Mouse (Mus musculus) intestine, embryonic 14.5 days (tissue): Measurements from ENCODE around the gene Vil1. TPM values are rescaled to one million over a fixed set of nuclear protein-coding genes. Genes with fewer than 3 reads are reported as not detected.

Source experiments
- ATAC-seq: fragments of 200-750 bp; cut with Nextera tagmentation; replicated peaks from 2 replicates; pipeline ENCODE4 v1.8.0; 2017; ENCODE audit warnings: low read depth, moderate number of reproducible peaks, moderate TSS enrichment, moderate library complexity; ENCODE audit not compliant: low FRiP score, low TSS enrichment
- DNase-seq: peaks from one replicate; pipeline ENCODE4 v3.0.0-alpha.2; 2018; ENCODE audit warnings: low spot score
- H3K27ac ChIP-seq: fragments of 300-500 bp; sonication (generic); 2 replicates; pipeline ENCODE4 v1.5.1; 2014; ENCODE audit warnings: low read depth, mild to moderate bottlenecking, control low read depth
- H3K27me3 ChIP-seq: fragments of 300-500 bp; sonication (generic); replicated peaks from 2 replicates; pipeline ENCODE4 v1.6.1; 2014; ENCODE audit warnings: low read length, control low read depth; ENCODE audit not compliant: control insufficient read depth, insufficient read depth
- H3K36me3 ChIP-seq: fragments of 300-500 bp; sonication (generic); 2 replicates; pipeline ENCODE4 v1.6.1; 2014; ENCODE audit warnings: low read length, control low read depth; ENCODE audit not compliant: control insufficient read depth, insufficient read depth
- H3K4me1 ChIP-seq: fragments of 300-500 bp; sonication (generic); replicated peaks from 2 replicates; pipeline ENCODE4 v1.6.1; 2014; ENCODE audit warnings: low read length, control low read depth, mixed read lengths; ENCODE audit not compliant: control insufficient read depth, insufficient read depth
- H3K4me2 ChIP-seq: fragments of 300-500 bp; sonication (generic); 2 replicates; pipeline ENCODE4 v1.6.1; 2014; ENCODE audit warnings: low read length
- H3K4me3 ChIP-seq: fragments of 300-500 bp; sonication (generic); 2 replicates; pipeline ENCODE4 v1.5.1; 2014; ENCODE audit warnings: low read depth, low read length, control low read depth, mixed read lengths
- H3K9ac ChIP-seq: fragments of 300-500 bp; sonication (generic); 2 replicates; pipeline ENCODE4 v1.6.1; 2014; ENCODE audit warnings: mild to moderate bottlenecking, low read length
- H3K9me3 ChIP-seq: fragments of 300-500 bp; sonication (generic); 2 replicates; pipeline ENCODE4 v1.6.1; 2016; ENCODE audit warnings: low read length, control low read depth; ENCODE audit not compliant: control insufficient read depth
- WGBS: fragments of 180-500 bp; shearing (Covaris S2); extraction: QIAGEN DNeasy Blood & Tissue Kit; methylation state at CpG from one replicate; pipeline ENCODE4 v1.1.7; 2014; 5-methylcytosine and 5-hydroxymethylcytosine counted together
- polyA plus RNA-seq: library from polyadenylated mRNA; unstranded; fragments of >200 nt; fragmentation: Nextera tagmentation; extraction: Ambion mirVana; gene quantifications from 2 replicates; pipeline ENCODE4 v1.2.1, GENCODE M21; 2014

Vil1 gene
- polyA plus RNA-seq, 1 experiment from 2014 or later: 64.7 TPM

- ATAC-seq (no peak), DNase-seq (peak; percentile 82)
- Histone ChIP-seq H3K4me3 (peak overlapping the region; percentile 85), H3K9me3 (no peaks in the 10 kb centered on the region), H3K4me2 (peak overlapping the region; percentile 97), H3K9ac (peak overlapping the region; percentile 99), H3K27ac (peak overlapping the region; percentile 99), H3K36me3 (peaks cover 22% of the 10 kb centered on the region), H3K27me3 (no peaks in the 10 kb centered on the region), H3K4me1 (peaks cover 27% of the 10 kb centered on the region)
- 6% methylated on average over 21 of the region's 21 CpGs for WGBS
Observed at GRCm38 (mm10) chr1:74390287-74390906, 18.8 kb upstream of the Vil1 start.

DNA sequence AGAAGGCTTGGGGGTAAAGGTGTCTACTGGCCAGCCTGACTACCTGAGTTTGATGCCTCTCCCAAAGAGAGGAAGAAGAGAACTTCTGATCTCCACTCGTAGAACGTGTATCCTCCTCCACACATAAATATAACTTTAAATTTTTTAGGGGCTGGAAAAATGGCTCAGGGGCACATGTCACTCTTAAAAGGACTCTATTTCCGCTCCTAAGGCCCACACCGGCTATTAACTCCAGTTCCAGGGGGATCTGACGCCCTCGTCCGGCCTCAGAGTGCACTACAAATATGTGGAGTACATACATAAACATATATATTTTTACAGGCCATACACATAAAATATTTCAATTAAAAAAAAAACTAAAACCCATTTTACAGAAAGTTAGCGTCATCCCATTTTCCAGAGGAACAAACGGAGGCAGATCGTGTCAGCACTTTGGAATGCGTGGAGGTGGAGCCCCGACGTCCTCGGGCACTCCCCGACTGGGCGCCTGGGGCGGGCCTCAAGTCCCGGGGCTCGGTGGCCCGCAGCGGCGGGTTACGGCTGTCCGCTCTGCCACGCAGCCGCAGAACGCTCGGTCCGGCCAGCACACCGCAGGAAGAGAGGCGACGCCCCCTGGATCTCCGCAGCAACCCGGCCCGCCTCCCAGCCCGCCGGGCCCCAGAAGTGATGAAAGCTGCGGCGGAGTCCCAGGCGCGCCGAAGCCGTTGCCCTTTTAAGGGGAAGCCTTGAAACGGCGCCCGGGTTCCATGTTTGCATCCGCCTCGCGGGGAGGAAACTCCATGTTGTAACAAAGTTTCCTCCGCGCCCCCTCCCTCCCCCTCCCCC, 18.0 kb upstream of the Vil1 start, which contains the start of gene Ctdsp1:
Gene Ctdsp1, plus strand, starts transcription at position 586 of the 825 bp plus-strand sequence.
- Histone ChIP-seq H3K27me3 (no peaks in the 10 kb centered on the region), H3K9me3 (no peaks in the 10 kb centered on the region), H3K9ac (peak within 1 kb of the TSS; percentile 99), H3K36me3 (peaks cover 22% of the 10 kb centered on the region), H3K27ac (peak within 1 kb of the TSS; percentile 99), H3K4me2 (peak within 1 kb of the TSS; percentile 97), H3K4me1 (peaks cover 27% of the 10 kb centered on the region), H3K4me3 (peak within 1 kb of the TSS; percentile 85)
- peak; percentile 72 for ATAC-seq
- peak; percentile 96 for DNase-seq
- 4% methylated on average over 50 of the region's 51 CpGs for WGBS

- ATAC-seq: peak; percentile 38
- DNase-seq: peak; percentile 83
- peak overlapping the region; percentile 85 for H3K4me3 ChIP-seq
- peaks cover 22% of the 10 kb centered on the region for H3K36me3 ChIP-seq
- H3K9me3 ChIP-seq: no peaks in the 10 kb centered on the region
- H3K4me2 ChIP-seq: peak overlapping the region; percentile 97
- peak overlapping the region; percentile 99 for H3K9ac ChIP-seq
- peaks cover 27% of the 10 kb centered on the region for H3K4me1 ChIP-seq
- 1% methylated on average over 44 of the region's 63 CpGs for WGBS
- no peaks in the 10 kb centered on the region for H3K27me3 ChIP-seq
- peak overlapping the region; percentile 99 for H3K27ac ChIP-seq
Observed at GRCm38 (mm10) chr1:74391844-74392441, 17.2 kb upstream of the Vil1 start.

- 1% methylated on average over 16 of the region's 16 CpGs for WGBS
- Histone ChIP-seq H3K4me1 (peaks cover 24% of the 10 kb centered on the region), H3K9me3 (no peaks in the 10 kb centered on the region), H3K4me2 (peak overlapping the region; percentile 97), H3K9ac (peak overlapping the region; percentile 99), H3K27me3 (no peaks in the 10 kb centered on the region), H3K4me3 (peak overlapping the region; percentile 85), H3K27ac (peak overlapping the region; percentile 99), H3K36me3 (peaks cover 22% of the 10 kb centered on the region)
- DNase-seq (no peak), ATAC-seq (peak; percentile 22)
Observed at GRCm38 (mm10) chr1:74392446-74392994, 16.7 kb upstream of the Vil1 start.

GRCm38 (mm10) chr1:74393010-74393409, 16.2 kb upstream of the Vil1 start:
- no peak for DNase-seq
- Histone ChIP-seq H3K27ac (peak overlapping the region; percentile 99; the same call in 1 of the 2 replicates), H3K27me3 (no peaks in the 10 kb centered on the region), H3K36me3 (peaks cover 22% of the 10 kb centered on the region), H3K9me3 (no peaks in the 10 kb centered on the region), H3K4me2 (peak overlapping the region; percentile 97), H3K9ac (peak overlapping the region; percentile 99), H3K4me1 (peaks cover 27% of the 10 kb centered on the region), H3K4me3 (peak overlapping the region; percentile 85)
- WGBS: 39% methylated on average over 7 of the region's 7 CpGs
- ATAC-seq: no peak

DNA sequence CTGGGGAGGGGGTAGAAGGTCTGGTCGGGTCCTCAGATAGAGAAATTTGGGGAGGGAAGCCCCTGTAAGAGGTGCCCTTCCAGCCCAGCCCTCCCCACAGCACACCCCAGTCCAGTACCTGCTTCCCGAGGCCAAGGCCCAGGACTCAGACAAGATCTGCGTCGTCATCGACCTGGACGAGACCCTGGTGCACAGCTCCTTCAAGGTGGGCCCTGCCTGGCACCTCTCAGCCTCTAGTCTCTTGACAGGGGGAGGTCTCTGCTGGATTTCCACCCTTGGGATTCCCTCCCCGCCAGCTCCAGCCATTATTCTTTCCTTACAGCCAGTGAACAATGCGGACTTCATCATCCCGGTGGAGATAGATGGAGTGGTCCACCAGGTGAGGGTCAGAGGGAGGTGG, 15.5 kb upstream of the Vil1 start:
- WGBS: 80% methylated on average over 9 of the region's 9 CpGs
- H3K9me3 ChIP-seq: no peaks in the 10 kb centered on the region
- peaks cover 27% of the 10 kb centered on the region for H3K4me1 ChIP-seq
- H3K4me2 ChIP-seq: 0 out of 2 replicates have a peak overlapping the region, but pooled peaks have one; percentile 97
- DNase-seq: no peak
- H3K9ac ChIP-seq: no peak overlapping the region; the same call in 1 of the 2 replicates
- peaks cover 22% of the 10 kb centered on the region for H3K36me3 ChIP-seq
- no peak for ATAC-seq
- no peaks in the 10 kb centered on the region for H3K27me3 ChIP-seq
- H3K27ac ChIP-seq: no peak overlapping the region
- H3K4me3 ChIP-seq: no peak overlapping the region

GRCm38 (mm10) chr1:74394311-74394710, 14.9 kb upstream of the Vil1 start:
- DNase-seq (no peak), ATAC-seq (no peak)

DNA sequence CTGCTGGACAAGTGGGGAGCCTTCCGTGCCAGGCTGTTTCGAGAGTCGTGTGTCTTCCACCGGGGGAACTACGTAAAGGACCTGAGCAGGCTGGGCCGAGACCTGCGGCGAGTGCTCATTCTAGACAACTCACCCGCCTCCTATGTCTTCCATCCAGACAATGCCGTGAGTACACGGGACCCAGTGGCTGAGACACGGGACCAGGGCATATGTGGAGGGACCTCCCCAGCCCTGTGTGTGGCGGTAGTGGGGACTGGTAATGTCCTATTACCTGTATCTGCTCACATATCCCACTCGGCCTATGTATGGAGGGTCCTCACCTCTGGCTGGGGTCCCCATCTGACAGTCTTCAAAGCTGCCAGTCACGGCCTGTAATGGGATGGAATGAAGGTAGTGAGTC, 14.3 kb upstream of the Vil1 start:
- no peak overlapping the region for H3K27ac ChIP-seq
- H3K4me1 ChIP-seq: peaks cover 23% of the 10 kb centered on the region
- no peaks in the 10 kb centered on the region for H3K27me3 ChIP-seq
- no peak overlapping the region for H3K4me3 ChIP-seq
- peaks cover 22% of the 10 kb centered on the region for H3K36me3 ChIP-seq
- H3K4me2 ChIP-seq: no peak overlapping the region
- ATAC-seq (no peak), DNase-seq (no peak)
- 94% methylated on average over 15 of the region's 15 CpGs for WGBS
- H3K9me3 ChIP-seq: no peaks in the 10 kb centered on the region
- no peak overlapping the region for H3K9ac ChIP-seq

More at GRCm38 (mm10) chr1:74394311-74394710, 14.9 kb upstream of the Vil1 start:
- Histone ChIP-seq H3K4me3 (no peak overlapping the region), H3K36me3 (peaks cover 22% of the 10 kb centered on the region), H3K27me3 (no peaks in the 10 kb centered on the region), H3K27ac (no peak overlapping the region), H3K9me3 (no peaks in the 10 kb centered on the region), H3K9ac (no peak overlapping the region), H3K4me1 (peaks cover 27% of the 10 kb centered on the region), H3K4me2 (no peak overlapping the region)
- 92% methylated on average over 9 of the region's 9 CpGs for WGBS
